Mouse (Mus musculus) embryonic facial prominence, embryonic 14.5 days (tissue): Measurements from ENCODE around the gene Elavl3. TPM values are rescaled to one million over a fixed set of nuclear protein-coding genes. Genes with fewer than 3 reads are reported as not detected.

Source experiments
- ATAC-seq: fragments of 200-750 bp; cut with Nextera tagmentation; 2 replicates; pipeline ENCODE4 v1.8.0; 2017; ENCODE audit warnings: low read depth, moderate number of reproducible peaks, moderate TSS enrichment
- DNase-seq: peaks from one replicate; pipeline ENCODE4 v3.0.0-alpha.2; 2015; ENCODE audit warnings: low spot score
- H3K27ac ChIP-seq: fragments of 300-500 bp; sonication (generic); replicated peaks from 2 replicates; pipeline ENCODE4 v1.5.1; 2014; ENCODE audit warnings: low read depth, mild to moderate bottlenecking, low read length, moderate library complexity
- H3K27me3 ChIP-seq: fragments of 300-500 bp; sonication (generic); replicated peaks from 2 replicates; pipeline ENCODE4 v1.6.1; 2014; ENCODE audit warnings: low read length; ENCODE audit not compliant: control insufficient read depth, insufficient read depth
- H3K36me3 ChIP-seq: fragments of 300-500 bp; sonication (generic); 2 replicates; pipeline ENCODE4 v1.6.1; 2014; ENCODE audit warnings: low read length, mixed read lengths; ENCODE audit not compliant: control insufficient read depth, insufficient read depth
- H3K4me1 ChIP-seq: fragments of 300-500 bp; sonication (generic); 2 replicates; pipeline ENCODE4 v1.6.1; 2014; ENCODE audit warnings: antibody characterized with exemption, low read length; ENCODE audit not compliant: control insufficient read depth, insufficient read depth
- H3K4me2 ChIP-seq: fragments of 300-500 bp; sonication (generic); 2 replicates; pipeline ENCODE4 v1.6.1; 2014; ENCODE audit warnings: low read depth, mild to moderate bottlenecking, low read length, moderate library complexity, mixed read lengths
- H3K4me3 ChIP-seq: fragments of 300-500 bp; sonication (generic); 2 replicates; pipeline ENCODE4 v1.5.1; 2014; ENCODE audit warnings: low read depth, mild to moderate bottlenecking, low read length
- H3K9ac ChIP-seq: fragments of 300-500 bp; sonication (generic); 2 replicates; pipeline ENCODE4 v1.6.1; 2014; ENCODE audit warnings: low read depth, mild to moderate bottlenecking, low read length, moderate library complexity, mixed read lengths
- H3K9me3 ChIP-seq: fragments of 300-500 bp; sonication (generic); 2 replicates; pipeline ENCODE4 v1.6.1; 2016; ENCODE audit warnings: low read length; ENCODE audit not compliant: control insufficient read depth
- WGBS: fragments of 180-500 bp; shearing (Covaris S2); extraction: QIAGEN DNeasy Blood & Tissue Kit; methylation state at CpG from one replicate; pipeline ENCODE4 v1.1.7; 2014; 5-methylcytosine and 5-hydroxymethylcytosine counted together
- polyA plus RNA-seq: library from polyadenylated mRNA; unstranded; fragments of >200 nt; fragmentation: Nextera tagmentation; extraction: Ambion mirVana; gene quantifications from 2 replicates; pipeline ENCODE4 v1.2.1, GENCODE M21; 2014

Elavl3 gene
- polyA plus RNA-seq, 1 experiment from 2014 or later: 4.6 TPM

- ATAC-seq (no peak), DNase-seq (no peak)
- Histone ChIP-seq H3K27me3 (no peaks in the 10 kb centered on the region), H3K36me3 (peaks cover 54% of the 10 kb centered on the region), H3K9ac (no peak overlapping the region), H3K27ac (no peak overlapping the region), H3K4me1 (peaks cover 3% of the 10 kb centered on the region; the same call in 1 of the 2 replicates), H3K4me3 (no peak overlapping the region), H3K9me3 (no peaks in the 10 kb centered on the region), H3K4me2 (no peak overlapping the region)
- WGBS: 72% methylated on average over 5 of the region's 5 CpGs
Measured at GRCm38 (mm10) chr9:22067195-22067594, 15.4 kb upstream of the Elavl3 start.

GRCm38 (mm10) chr9:22066433-22066832 is 14.6 kb upstream of the Elavl3 start:
- H3K4me2 ChIP-seq: no peak overlapping the region
- WGBS: 83% methylated on average over 3 of the region's 3 CpGs
- no peak for ATAC-seq

DNA sequence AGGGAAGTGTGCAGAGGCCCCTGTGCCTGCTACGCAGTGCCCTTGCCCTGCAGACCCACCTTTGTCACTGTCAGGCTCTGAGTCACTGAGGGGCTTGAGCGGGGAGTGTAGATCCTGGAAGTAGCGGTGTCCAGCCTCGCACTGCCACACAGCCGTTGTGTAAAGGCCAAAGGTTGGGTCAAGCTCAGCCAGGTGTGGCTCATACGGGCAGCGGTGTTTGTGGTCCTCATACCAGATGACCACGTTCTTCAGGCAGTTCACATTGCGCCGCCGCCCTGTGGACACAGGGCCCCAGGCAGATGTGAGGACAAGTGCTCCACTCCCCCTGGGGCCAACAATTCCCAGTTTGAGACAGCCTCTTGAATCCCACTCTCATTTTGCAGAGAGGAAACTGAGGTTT is 13.8 kb upstream of the Elavl3 start:
- Histone ChIP-seq H3K4me3 (no peak overlapping the region), H3K27ac (no peak overlapping the region), H3K27me3 (no peaks in the 10 kb centered on the region), H3K9me3 (no peaks in the 10 kb centered on the region), H3K4me2 (no peak overlapping the region), H3K36me3 (peaks cover 59% of the 10 kb centered on the region), H3K4me1 (no peaks in the 10 kb centered on the region), H3K9ac (no peak overlapping the region)
- no peak for ATAC-seq
- DNase-seq: no peak
- 94% methylated on average over 11 of the region's 11 CpGs for WGBS

More at GRCm38 (mm10) chr9:22066433-22066832, 14.6 kb upstream of the Elavl3 start:
- no peak overlapping the region for H3K9ac ChIP-seq
- H3K36me3 ChIP-seq: peaks cover 52% of the 10 kb centered on the region
- H3K9me3 ChIP-seq: no peaks in the 10 kb centered on the region
- no peaks in the 10 kb centered on the region for H3K27me3 ChIP-seq
- H3K27ac ChIP-seq: no peak overlapping the region
- DNase-seq: no peak
- H3K4me3 ChIP-seq: no peak overlapping the region
- H3K4me1 ChIP-seq: no peaks in the 10 kb centered on the region; the same call in 1 of the 2 replicates

GRCm38 (mm10) chr9:22064341-22064740 is 12.5 kb upstream of the Elavl3 start:
- Histone ChIP-seq H3K9ac (no peak overlapping the region), H3K4me1 (no peaks in the 10 kb centered on the region), H3K9me3 (no peaks in the 10 kb centered on the region), H3K27me3 (no peaks in the 10 kb centered on the region), H3K36me3 (peaks cover 68% of the 10 kb centered on the region), H3K4me3 (no peak overlapping the region), H3K4me2 (no peak overlapping the region), H3K27ac (no peak overlapping the region)
- no peak for ATAC-seq
- DNase-seq: no peak
- 93% methylated on average over 2 of the region's 3 CpGs for WGBS

- no peak overlapping the region for H3K4me2 ChIP-seq
- no peak overlapping the region for H3K9ac ChIP-seq
- ATAC-seq (no peak), DNase-seq (no peak)
- H3K4me1 ChIP-seq: no peaks in the 10 kb centered on the region
- H3K27ac ChIP-seq: no peak overlapping the region
- no peaks in the 10 kb centered on the region for H3K9me3 ChIP-seq
- 70% methylated on average over 2 of the region's 2 CpGs for WGBS
- no peak overlapping the region for H3K4me3 ChIP-seq
- no peaks in the 10 kb centered on the region for H3K27me3 ChIP-seq
- peaks cover 73% of the 10 kb centered on the region for H3K36me3 ChIP-seq
Measured at GRCm38 (mm10) chr9:22061339-22061738, 9.5 kb upstream of the Elavl3 start.

DNA sequence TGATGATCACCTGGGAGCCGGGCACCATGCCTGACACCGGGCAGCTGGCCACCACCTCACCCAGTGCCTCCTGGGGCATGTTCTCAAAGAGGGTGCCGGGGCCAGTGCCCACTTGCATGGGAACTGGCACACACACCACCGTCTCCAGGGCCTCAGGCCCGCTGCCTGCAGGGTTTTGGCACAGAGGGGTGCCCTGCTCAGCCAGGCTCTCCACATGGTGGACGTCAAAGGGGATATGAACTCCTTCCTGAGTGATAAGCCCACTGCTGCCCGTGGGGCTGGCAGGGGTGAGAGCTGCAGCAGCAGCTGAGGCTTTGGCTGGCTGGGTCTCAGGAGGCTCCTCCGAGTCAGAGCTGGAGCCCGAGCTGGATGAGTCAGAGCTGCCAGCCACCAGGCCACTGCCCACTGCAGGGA is 6.2 kb upstream of the Elavl3 start:
- Histone ChIP-seq H3K4me1 (peaks cover 4% of the 10 kb centered on the region; the same call in 1 of the 2 replicates), H3K9me3 (no peaks in the 10 kb centered on the region), H3K4me2 (no peak overlapping the region), H3K36me3 (peaks cover 46% of the 10 kb centered on the region), H3K27me3 (peaks cover 18% of the 10 kb centered on the region), H3K9ac (no peak overlapping the region), H3K4me3 (no peak overlapping the region), H3K27ac (no peak overlapping the region)
- 93% methylated on average over 8 of the region's 9 CpGs for WGBS
- no peak for ATAC-seq
- no peak for DNase-seq

- Histone ChIP-seq H3K4me2 (no peak overlapping the region), H3K36me3 (peaks cover 39% of the 10 kb centered on the region), H3K4me1 (peaks cover 4% of the 10 kb centered on the region; the same call in 1 of the 2 replicates), H3K4me3 (no peak overlapping the region), H3K27ac (no peak overlapping the region), H3K9ac (no peak overlapping the region), H3K27me3 (peaks cover 28% of the 10 kb centered on the region), H3K9me3 (no peaks in the 10 kb centered on the region)
- no peak for DNase-seq
- no peak for ATAC-seq
- 87% methylated on average over 8 of the region's 9 CpGs for WGBS
Measured at GRCm38 (mm10) chr9:22057031-22057517, 5.3 kb upstream of the Elavl3 start.

DNA sequence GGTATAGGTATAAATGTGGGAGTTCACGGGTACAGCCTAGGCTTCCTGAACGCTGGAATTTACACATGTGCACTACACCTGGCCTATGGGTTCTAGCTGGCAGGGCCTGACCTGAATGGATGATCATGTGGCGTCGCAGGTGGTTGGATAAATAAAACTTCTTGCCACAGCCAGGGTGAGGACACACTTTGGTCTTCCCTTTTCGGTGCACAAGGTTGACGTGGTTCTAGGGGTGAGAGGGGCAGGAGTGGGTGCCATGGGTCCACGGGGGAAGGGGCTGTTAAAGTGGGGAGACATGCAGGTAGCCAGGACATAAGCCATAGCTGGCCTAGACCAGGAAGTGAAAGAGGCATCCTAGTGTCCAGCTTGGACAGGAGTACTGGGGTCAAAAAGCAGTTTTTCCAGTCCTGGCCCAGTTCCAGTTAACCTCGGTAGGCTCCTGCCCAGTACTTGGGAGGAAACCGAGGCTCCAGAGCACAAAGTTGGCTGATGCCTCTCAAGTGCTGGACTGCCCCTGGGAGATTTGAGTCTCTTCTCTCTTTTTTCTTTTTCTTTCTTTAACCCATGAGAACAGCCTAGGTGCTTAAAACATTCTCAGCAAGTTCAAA is 4.6 kb upstream of the Elavl3 start:
- H3K4me1 ChIP-seq: peaks cover 4% of the 10 kb centered on the region; the same call in 1 of the 2 replicates
- no peak overlapping the region for H3K4me3 ChIP-seq
- peaks cover 34% of the 10 kb centered on the region for H3K27me3 ChIP-seq
- peaks cover 39% of the 10 kb centered on the region for H3K36me3 ChIP-seq
- H3K9me3 ChIP-seq: no peaks in the 10 kb centered on the region
- H3K27ac ChIP-seq: no peak overlapping the region
- ATAC-seq (no peak), DNase-seq (no peak)
- no peak overlapping the region for H3K4me2 ChIP-seq
- WGBS: 73% methylated on average over 9 of the region's 9 CpGs
- H3K9ac ChIP-seq: no peak overlapping the region

GRCm38 (mm10) chr9:22055713-22056112 is 3.9 kb upstream of the Elavl3 start:
- peaks cover 33% of the 10 kb centered on the region for H3K36me3 ChIP-seq
- no peak overlapping the region for H3K27ac ChIP-seq
- H3K9ac ChIP-seq: no peak overlapping the region
- no peak for ATAC-seq
- DNase-seq: no peak
- H3K4me3 ChIP-seq: no peak overlapping the region
- no peak overlapping the region for H3K4me2 ChIP-seq
- no peaks in the 10 kb centered on the region for H3K9me3 ChIP-seq
- 30% methylated on average over 25 of the region's 29 CpGs for WGBS
- peaks cover 10% of the 10 kb centered on the region for H3K4me1 ChIP-seq
- peaks cover 41% of the 10 kb centered on the region for H3K27me3 ChIP-seq
